Mouse (Mus musculus) hindbrain, embryonic 15.5 days (tissue): ENCODE data around the gene Gm42674. TPM values are rescaled to one million over a fixed set of nuclear protein-coding genes. Genes with fewer than 3 reads are reported as not detected.

Experiments used
- ATAC-seq: fragments of 200-750 bp; cut with Nextera tagmentation; 2 replicates; pipeline ENCODE4 v1.8.0; 2017; ENCODE audit warnings: low read depth, moderate number of reproducible peaks, moderate TSS enrichment; ENCODE audit not compliant: low FRiP score
- H3K27ac ChIP-seq: fragments of 300-500 bp; sonication (generic); replicated peaks from 2 replicates; pipeline ENCODE4 v1.5.1; 2015; ENCODE audit warnings: mild to moderate bottlenecking, inconsistent platforms
- H3K27me3 ChIP-seq: fragments of 300-500 bp; sonication (generic); 2 replicates; pipeline ENCODE4 v1.6.1; 2015; ENCODE audit warnings: control low read depth, inconsistent platforms
- H3K36me3 ChIP-seq: fragments of 300-500 bp; sonication (generic); 2 replicates; pipeline ENCODE4 v1.6.1; 2015; ENCODE audit warnings: control low read depth, inconsistent platforms
- H3K4me1 ChIP-seq: fragments of 300-500 bp; sonication (generic); replicated peaks from 2 replicates; pipeline ENCODE4 v1.6.1; 2015; ENCODE audit warnings: control low read depth, inconsistent platforms
- H3K4me2 ChIP-seq: fragments of 300-500 bp; sonication (generic); 2 replicates; pipeline ENCODE4 v1.6.1; 2015; ENCODE audit warnings: moderate library complexity, mild to moderate bottlenecking, inconsistent platforms
- H3K4me3 ChIP-seq: fragments of 300-500 bp; sonication (generic); 2 replicates; pipeline ENCODE4 v1.5.1; 2015; ENCODE audit warnings: mild to moderate bottlenecking, inconsistent platforms
- H3K9ac ChIP-seq: fragments of 300-500 bp; sonication (generic); 2 replicates; pipeline ENCODE4 v1.6.1; 2015; ENCODE audit warnings: inconsistent platforms
- H3K9me3 ChIP-seq: fragments of 300-500 bp; sonication (generic); 2 replicates; pipeline ENCODE4 v1.6.1; 2016; ENCODE audit warnings: control low read depth, inconsistent platforms
- polyA plus RNA-seq: library from polyadenylated mRNA; unstranded; fragments of >200 nt; fragmentation: Nextera tagmentation; extraction: Ambion mirVana; gene quantifications from 2 replicates; pipeline ENCODE4 v1.2.1, GENCODE M21; 2015

The Gm42674 gene
- polyA plus RNA-seq, 1 experiment from 2014 or later = not detected

DNA sequence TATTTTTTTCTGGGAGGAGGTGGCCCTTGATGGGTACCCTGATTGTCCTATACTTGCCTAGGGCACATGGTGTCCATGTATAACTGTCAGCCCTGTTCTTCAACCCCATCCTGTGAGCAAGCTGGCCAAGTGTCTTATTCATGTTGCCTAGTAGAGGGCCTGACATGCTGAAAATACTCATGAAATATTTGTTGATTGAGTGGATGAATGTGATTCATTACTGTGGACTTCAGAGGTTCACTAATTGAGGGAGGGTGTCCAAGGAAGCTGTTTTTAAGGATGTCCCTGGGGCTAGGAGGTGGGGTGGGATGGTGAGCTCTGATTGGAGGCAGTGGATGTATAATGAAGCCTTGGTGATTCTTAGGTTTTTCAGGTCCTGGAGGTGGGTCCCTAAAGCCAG lies 52.0 kb downstream of the Gm42674 start, which contains the start of gene S100a7a:
TSS of gene S100a7a (plus strand) at position 301 of the 400 bp plus-strand sequence.
- H3K9ac ChIP-seq = no peak within 1 kb of the TSS
- no peak within 1 kb of the TSS for H3K4me2 ChIP-seq
- no peaks in the 10 kb centered on the region for H3K9me3 ChIP-seq
- H3K36me3 ChIP-seq = no peaks in the 10 kb centered on the region
- no peak within 1 kb of the TSS for H3K27ac ChIP-seq
- no peak within 1 kb of the TSS for H3K4me3 ChIP-seq
- no peaks in the 10 kb centered on the region for H3K27me3 ChIP-seq
- ATAC-seq = no peak
- H3K4me1 ChIP-seq = no peaks in the 10 kb centered on the region

Other genes starting within 250 kb of the Gm42674 start
- gene Slc27a3, start 212.0 kb upstream of the Gm42674 start, polyA plus RNA-seq = 31.4 and 34.1 TPM in 2 replicates
- gene Ints3, start 168.3 kb upstream of the Gm42674 start, polyA plus RNA-seq = 34.3 and 35.0 TPM in 2 replicates
- gene Npr1, start 136.0 kb upstream of the Gm42674 start, polyA plus RNA-seq = 2.4 and 2.8 TPM in 2 replicates
- 231 and 240 TPM in 2 replicates for gene Ilf2, start 125.8 kb upstream of the Gm42674 start, polyA plus RNA-seq
- gene Snapin, start 110.9 kb upstream of the Gm42674 start, polyA plus RNA-seq = 90.1 and 93.1 TPM in 2 replicates
- 173 and 176 TPM in 2 replicates for gene Chtop, start 92.4 kb upstream of the Gm42674 start, polyA plus RNA-seq
- 19.9 and 23.6 TPM in 2 replicates for gene S100a1, start 87.5 kb upstream of the Gm42674 start, polyA plus RNA-seq
- gene S100a13, start 87.5 kb upstream of the Gm42674 start, polyA plus RNA-seq = 11.8 and 13.9 TPM in 2 replicates
- 0.29 TPM in 1 of 2 replicates, not detected in the other for gene S100a14, start 75.0 kb upstream of the Gm42674 start, polyA plus RNA-seq
- gene S100a16, start 64.7 kb upstream of the Gm42674 start, polyA plus RNA-seq = 41.8 and 44.3 TPM in 2 replicates
- 1.4 and 2.7 TPM in 2 replicates for gene S100a3, start 41.3 kb upstream of the Gm42674 start, polyA plus RNA-seq
- gene S100a2, start 11.7 kb upstream of the Gm42674 start, polyA plus RNA-seq = not detected in 2 replicates
- 1.0 and 1.2 TPM in 2 replicates for gene S100a4, start 1.9 kb downstream of the Gm42674 start, polyA plus RNA-seq
- not detected in 2 replicates for gene S100a5, start 6.6 kb downstream of the Gm42674 start, polyA plus RNA-seq
- 24.1 and 33.1 TPM in 2 replicates for gene S100a6, start 11.0 kb downstream of the Gm42674 start, polyA plus RNA-seq
- not detected in 2 replicates for gene S100a7a, start 52.1 kb downstream of the Gm42674 start, polyA plus RNA-seq
- gene S100a8, start 67.1 kb downstream of the Gm42674 start, polyA plus RNA-seq = 7.4 and 7.5 TPM in 2 replicates
- gene S100a9, start 93.8 kb downstream of the Gm42674 start, polyA plus RNA-seq = 3.6 and 4.7 TPM in 2 replicates
- not detected in 2 replicates for gene Pglyrp4, start 125.0 kb downstream of the Gm42674 start, polyA plus RNA-seq
- gene Gm5849, start 176.0 kb downstream of the Gm42674 start, polyA plus RNA-seq = not detected in 2 replicates